Mouse (Mus musculus) CH12.LX (cell line): Measurements from ENCODE around the gene C1qtnf1. TPM values are rescaled to one million over a fixed set of nuclear protein-coding genes. Genes with fewer than 3 reads are reported as not detected.

Source experiments
- DNase-seq: peaks from one replicate; pipeline ENCODE4 v3.0.0-alpha.2; 2013; ENCODE audit errors: extremely low read depth
- H3K27ac ChIP-seq: 2 replicates; pipeline ENCODE4 v1.5.1; 2012; ENCODE audit warnings: low read depth, mild to moderate bottlenecking, control low read depth, moderate library complexity; ENCODE audit not compliant: insufficient read depth
- H3K27me3 ChIP-seq: replicated peaks from 2 replicates; pipeline ENCODE3; 2012; ENCODE audit warnings: inconsistent platforms
- H3K36me3 ChIP-seq, 2 experiments: replicated peaks in 1 of 2; 2 replicates each; pipeline versions ENCODE3 to v1.6.1; 2012; ENCODE audit warnings: inconsistent platforms in 1 of 2, low read length in 1 of 2, mild to moderate bottlenecking in 1 of 2, mixed read lengths in 1 of 2, moderate library complexity in 1 of 2; ENCODE audit not compliant: control insufficient read depth in 1 of 2, insufficient read depth in 1 of 2
- H3K4me1 ChIP-seq, 2 experiments: 2 replicates each; pipeline ENCODE4 v1.6.1; 2012; ENCODE audit warnings: inconsistent platforms in 1 of 2, moderate library complexity in 1 of 2; ENCODE audit not compliant: insufficient read depth in 2 of 2, control insufficient read depth in 1 of 2
- H3K4me2 ChIP-seq: 2 replicates; pipeline ENCODE4 v1.6.1; 2012; ENCODE audit warnings: low read depth, mild to moderate bottlenecking, control low read depth; ENCODE audit not compliant: poor library complexity, insufficient read depth, severe bottlenecking
- H3K4me3 ChIP-seq, 3 experiments: fragments of 150-350 bp in 1 of 3; sonication (generic) in 1 of 3; replicated peaks in 1 of 3; 2 replicates each; pipeline versions ENCODE3 to v1.5.1; 2011 to 2012; ENCODE audit warnings: low read depth in 2 of 3, low read length in 2 of 3, mild to moderate bottlenecking in 2 of 3, moderate library complexity in 2 of 3, control low read depth in 1 of 3, improper control_type of control experiment in 1 of 3, inconsistent platforms in 1 of 3, mixed read lengths in 1 of 3; ENCODE audit not compliant: poor library complexity in 1 of 3
- H3K79me2 ChIP-seq: replicated peaks from 2 replicates; pipeline ENCODE4 v1.6.1; 2012; ENCODE audit warnings: mild to moderate bottlenecking, moderate library complexity; ENCODE audit not compliant: control insufficient read depth, poor library complexity, insufficient read depth, severe bottlenecking; ENCODE audit errors: extremely low read depth
- H3K9ac ChIP-seq: 2 replicates; pipeline ENCODE4 v1.6.1; 2012; ENCODE audit warnings: low read depth, mild to moderate bottlenecking, control low read depth, moderate library complexity; ENCODE audit not compliant: insufficient read depth
- H3K9me3 ChIP-seq: replicated peaks from 2 replicates; pipeline ENCODE3; 2012; ENCODE audit warnings: low read length, inconsistent platforms, mixed read lengths
- CHD1 ChIP-seq: IDR thresholded peaks from 2 replicates; pipeline ENCODE4 v1.6.1; 2012; ENCODE audit warnings: low read depth, low read length, improper control_type of control experiment, inconsistent platforms
- CTCF ChIP-seq, 2 experiments: IDR thresholded peaks in 1 of 2; conservative IDR thresholded peaks in 1 of 2; 2 replicates each; pipeline ENCODE4 v1.5.1; 2011 to 2012; ENCODE audit warnings: low read depth in 2 of 2, low read length in 2 of 2, improper control_type of control experiment in 1 of 2, inconsistent platforms in 1 of 2, mild to moderate bottlenecking in 1 of 2, moderate library complexity in 1 of 2
- E2F4 ChIP-seq: IDR thresholded peaks from 2 replicates; pipeline ENCODE4 v1.6.1; 2011; ENCODE audit warnings: low read depth, low read length, improper control_type of control experiment; ENCODE audit not compliant: insufficient replicate concordance
- HCFC1 ChIP-seq: IDR thresholded peaks from 2 replicates; pipeline ENCODE4 v1.6.1; 2012; ENCODE audit warnings: low read depth, mild to moderate bottlenecking, inconsistent platforms, low read length, improper control_type of control experiment
- IRF4 ChIP-seq: IDR thresholded peaks from 2 replicates; pipeline ENCODE4 v1.6.1; 2014; ENCODE audit warnings: low read depth, mild to moderate bottlenecking, inconsistent platforms, low read length, improper control_type of control experiment
- JUND ChIP-seq: conservative IDR thresholded peaks from 2 replicates; pipeline ENCODE4 v1.6.1; 2011; ENCODE audit warnings: low read depth, low read length, improper control_type of control experiment
- KAT2A ChIP-seq: IDR thresholded peaks from 2 replicates; pipeline ENCODE4 v1.6.1; 2012; ENCODE audit warnings: low read length, improper control_type of control experiment, inconsistent platforms; ENCODE audit not compliant: insufficient replicate concordance
- MAFK ChIP-seq: IDR thresholded peaks from 2 replicates; pipeline ENCODE4 v1.6.1; 2011; ENCODE audit warnings: low read length, improper control_type of control experiment; ENCODE audit not compliant: insufficient replicate concordance
- MAZ ChIP-seq: IDR thresholded peaks from 2 replicates; pipeline ENCODE4 v1.6.1; 2012; ENCODE audit warnings: low read depth, mild to moderate bottlenecking, inconsistent platforms, low read length, improper control_type of control experiment, moderate library complexity
- MEF2A ChIP-seq: IDR thresholded peaks from 2 replicates; pipeline ENCODE4 v1.6.1; 2014; ENCODE audit warnings: low read depth, mild to moderate bottlenecking, inconsistent platforms, low read length, improper control_type of control experiment, borderline replicate concordance
- MYC ChIP-seq: IDR thresholded peaks from 2 replicates; pipeline ENCODE4 v1.6.1; 2011; ENCODE audit warnings: low read depth, mild to moderate bottlenecking, improper control_type of control experiment, low read length
- PAX5 ChIP-seq: IDR thresholded peaks from 2 replicates; pipeline ENCODE4 v1.6.1; 2012; ENCODE audit warnings: low read length, inconsistent platforms, mixed read lengths
- POLR2AphosphoS2 ChIP-seq: IDR thresholded peaks from 2 replicates; pipeline ENCODE4 v1.6.1; 2011; ENCODE audit warnings: low read depth, low read length, improper control_type of control experiment
- RAD21 ChIP-seq: IDR thresholded peaks from 2 replicates; pipeline ENCODE4 v1.6.1; 2011; ENCODE audit warnings: low read depth, mild to moderate bottlenecking, low read length, improper control_type of control experiment, moderate library complexity
- RCOR1 ChIP-seq: conservative IDR thresholded peaks from 2 replicates; pipeline ENCODE4 v1.6.1; 2012; ENCODE audit warnings: low read depth, mild to moderate bottlenecking, inconsistent platforms, low read length, improper control_type of control experiment
- ZMIZ1 ChIP-seq: IDR thresholded peaks from 2 replicates; pipeline ENCODE4 v1.6.1; 2012; ENCODE audit warnings: low read depth, mild to moderate bottlenecking, inconsistent platforms, low read length, improper control_type of control experiment
- dilution Hi-C: fragments of 300-500 bp; cut with MboI; formaldehyde crosslinking; loops from 2 replicates; pipeline ENCODE4 v1.14.3; 2020; ENCODE audit warnings: low sequenced_read_pairs; ENCODE audit not compliant: extremely low pct_unique_long_range_greater_than_20kb, extremely low pct_ligation_motif_present
- in situ Hi-C: fragments of 300-500 bp; cut with MboI; formaldehyde crosslinking; loops from 3 replicates; pipeline ENCODE4 v1.14.3; 2019; ENCODE audit warnings: low sequenced_read_pairs, low pct_ligation_motif_present, low pct_unique_long_range_greater_than_20kb, mixed read lengths
- polyA plus RNA-seq: library from polyadenylated mRNA; unstranded; fragments of >175 nt; gene quantifications from 2 replicates; pipeline ENCODE4 v1.2.1, GENCODE M21; 2012; ENCODE audit warnings: low read depth; ENCODE audit not compliant: insufficient read length
- total RNA-seq, 2 experiments: library from RNA; depleted of rRNA; stranded (reverse); fragments of 300-350 nt in 1 of 2; fragments of >200 nt in 1 of 2; gene quantifications; 2 replicates each; pipeline ENCODE4 v1.2.3; 2012 to 2014

C1qtnf1 gene
- total and polyA plus RNA-seq, 3 experiments = 0.13 to 0.19 TPM; not detected in 1

DNA sequence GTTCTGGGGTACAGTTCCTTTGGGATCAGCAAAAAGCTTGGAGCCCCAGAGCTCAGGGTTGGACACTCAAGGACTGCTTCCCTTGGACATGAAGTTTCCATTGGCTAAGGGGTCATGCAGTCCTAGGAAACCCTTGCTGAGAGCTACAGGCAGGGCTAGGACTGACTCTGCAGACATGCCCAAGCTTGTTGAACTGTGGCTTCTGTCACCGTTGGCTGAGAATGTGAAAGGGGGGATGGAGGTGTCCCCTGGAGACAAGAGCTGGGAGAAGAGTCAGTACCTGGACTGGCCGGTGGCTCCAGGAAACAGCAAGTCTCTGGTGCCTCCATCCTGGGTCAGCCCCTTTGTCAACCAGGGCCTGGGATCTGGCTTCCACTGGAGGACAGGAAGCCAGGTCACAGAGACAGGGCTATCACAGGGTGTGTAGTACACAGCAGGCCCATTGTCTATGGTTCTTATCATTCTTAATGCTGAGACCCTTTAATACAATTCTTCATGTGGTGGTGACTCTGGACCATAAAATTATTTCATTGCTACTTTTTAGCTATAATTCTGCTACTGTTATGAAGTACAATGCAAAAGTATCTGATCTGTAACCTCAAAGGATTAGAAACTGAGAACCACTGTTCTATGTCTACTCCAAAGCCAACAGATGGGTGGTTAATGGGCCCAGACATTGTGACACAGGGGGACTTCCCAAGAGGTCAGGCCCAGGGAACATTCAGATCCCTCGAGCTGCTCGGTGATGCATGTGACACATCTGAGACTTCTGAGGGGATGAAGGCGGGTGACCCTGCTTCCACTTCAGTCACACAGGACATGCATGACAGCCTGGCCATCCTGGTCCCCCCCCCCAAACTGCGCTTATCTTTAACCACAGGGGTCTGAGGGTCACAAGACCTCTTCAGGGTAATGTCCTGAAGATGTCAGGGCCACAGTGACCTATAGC is 23.8 kb upstream of the C1qtnf1 start (continued):
- TF ChIP-seq IRF4 (peak; percentile 95), CHD1 (peak; percentile 100), RCOR1 (peak; percentile 92), MEF2A (peak; percentile 89), RAD21 (no peak), JUND (no peak; the same call in 1 of the 2 replicates), E2F4 (no peak), MAZ (peak; percentile 94), MAFK (peak; percentile 66; the same call in 1 of the 2 replicates), ZMIZ1 (0 out of 2 replicates have a peak, but pooled peaks have one; percentile 38), PAX5 (no peak), KAT2A (0 out of 2 replicates have a peak, but pooled peaks have one; percentile 66), CTCF (conservative IDR thresholded peaks at IDR 0.05 in 1 of 2, IDR thresholded peaks at IDR 0.05 in 1 of 2; ENCODE audit: low read depth in 2 of 2, low read length in 2 of 2) (no peak), MYC (peak; percentile 80)
- TF ChIP-seq, all 38 proteins: peak for 26

DNA sequence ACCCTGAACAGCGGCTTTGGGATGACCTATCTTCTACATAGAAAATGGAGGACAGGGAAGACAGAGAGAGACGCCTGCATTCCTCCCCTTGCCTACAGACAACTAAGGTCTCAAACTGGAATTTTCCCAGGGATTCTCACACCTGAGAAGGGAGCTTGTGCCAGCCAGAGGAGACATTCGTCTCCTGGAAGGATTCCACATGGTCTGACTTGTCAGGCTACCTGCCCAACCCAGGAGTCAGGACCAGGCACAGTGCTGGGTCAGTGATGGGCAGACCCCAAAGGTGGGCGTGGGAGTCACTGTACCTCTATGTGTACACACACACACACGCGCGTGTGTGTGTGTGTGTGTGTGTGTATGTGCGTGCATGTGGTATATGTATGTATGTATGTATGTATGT is 22.7 kb upstream of the C1qtnf1 start:
- Histone ChIP-seq H3K36me3 (peaks cover 35 to 50% of the 10 kb centered on the region in 2 experiments), H3K27ac (peak overlapping the region; percentile 96), H3K4me2 (peak overlapping the region; percentile 24; the same call in 1 of the 2 replicates), H3K79me2 (no peaks in the 10 kb centered on the region), H3K4me1 (peaks cover 36 to 53% of the 10 kb centered on the region in 2 experiments), H3K9ac (0 out of 2 replicates have a peak overlapping the region, but pooled peaks have one; percentile 8), H3K4me3 (peak overlapping the region in 1 of 3 experiments; percentile 22), H3K9me3 (no peaks in the 10 kb centered on the region), H3K27me3 (no peaks in the 10 kb centered on the region)
- no peak for DNase-seq
- in situ Hi-C loops (no loop called here), dilution Hi-C loops (no loop called here)
- TF ChIP-seq CHD1 (0 out of 2 replicates have a peak, but pooled peaks have one; percentile 24), MYC (no peak), POLR2AphosphoS2 (peak; percentile 59; the same call in 1 of the 2 replicates), HCFC1 (no peak)
